Mouse (Mus musculus): ENCODE results near the gene Prkci.

The Prkci gene

DNA sequence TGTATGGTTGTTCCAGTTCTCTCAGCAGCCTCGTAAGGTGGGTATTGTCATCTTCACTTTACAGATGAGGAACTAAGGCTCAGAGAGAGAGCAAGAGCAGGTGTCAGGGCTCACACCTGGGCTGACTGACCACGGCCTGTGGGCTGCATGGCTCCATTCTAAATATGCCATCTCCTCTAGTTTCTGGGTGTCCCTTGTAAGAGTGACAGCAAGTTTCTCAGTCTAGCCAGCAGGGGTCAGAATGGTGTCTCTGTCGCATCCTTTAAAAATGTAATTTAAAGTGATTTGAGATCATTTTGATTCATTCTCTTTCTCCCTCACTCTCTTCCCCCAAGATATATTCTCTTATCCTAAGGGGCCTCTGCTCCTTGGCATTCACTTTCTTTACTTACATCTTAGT lies 51.7 kb downstream of the Prkci start:
- DNase-seq (ENCODE audit: low spot score) = no peak

GRCm38 (mm10) chr3:31049087-31049486 lies 53.5 kb downstream of the Prkci start:
- DNase-seq (ENCODE audit: low spot score) = no peak

DNA sequence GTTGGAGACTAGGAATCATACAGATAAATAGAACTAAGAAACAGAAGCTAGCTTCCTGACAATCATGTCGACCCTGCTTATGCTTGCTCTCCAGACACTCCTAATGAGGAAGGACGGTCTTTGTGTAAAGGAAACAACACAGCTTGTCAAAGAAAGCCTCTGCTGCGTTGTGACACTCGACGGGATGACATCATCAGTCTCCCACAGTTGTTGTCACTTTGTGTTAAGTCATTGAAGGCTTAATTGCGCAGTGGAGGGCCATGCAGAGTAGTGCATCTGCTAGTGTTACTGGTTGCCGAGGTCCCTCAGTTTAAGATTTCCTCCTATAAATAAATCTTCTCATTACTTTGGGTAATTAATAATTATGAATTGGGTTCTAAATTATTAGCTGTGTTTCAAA lies 54.8 kb downstream of the Prkci start:
- DNase-seq (ENCODE audit: low spot score) = no peak

DNA sequence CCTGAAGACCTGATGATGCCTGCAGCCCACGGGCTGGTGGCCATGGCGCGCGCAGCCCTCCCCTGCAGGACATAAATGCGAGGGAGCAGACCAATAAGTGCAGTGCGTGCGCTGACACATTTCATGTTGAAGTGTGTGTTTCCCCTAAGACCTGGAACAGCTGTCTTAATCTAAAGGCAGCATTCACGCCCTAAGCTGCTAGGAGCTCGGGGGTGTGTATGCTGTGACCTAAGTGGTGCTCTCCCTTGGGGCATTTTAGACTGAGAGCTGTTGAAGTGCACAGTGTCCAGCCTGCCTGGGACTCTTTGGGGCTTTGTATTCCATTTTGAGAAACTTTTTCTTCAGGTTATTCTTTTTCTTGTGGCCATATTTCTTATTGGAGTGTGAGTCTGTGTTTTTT lies 56.2 kb downstream of the Prkci start:
- DNase-seq (ENCODE audit: low spot score) = no peak

DNA sequence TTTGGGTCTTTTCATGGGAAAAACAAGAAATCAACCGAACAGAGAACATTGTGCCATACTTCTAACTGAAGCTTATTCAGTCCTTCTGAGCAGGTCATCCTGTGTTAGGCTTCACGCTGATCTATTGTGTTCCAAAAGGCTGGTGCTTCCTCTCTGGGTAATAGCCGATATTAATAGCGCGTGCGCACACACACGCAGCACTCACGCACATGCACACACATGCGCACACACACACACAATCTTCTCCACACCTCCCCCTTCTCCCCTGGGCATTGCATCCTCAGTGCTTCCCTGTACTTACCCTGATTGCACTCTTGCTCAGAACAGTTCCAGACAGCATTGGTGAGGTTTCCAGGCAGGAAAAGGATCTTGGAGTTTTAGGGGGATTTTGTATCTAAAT lies 57.6 kb downstream of the Prkci start:
- DNase-seq (ENCODE audit: low spot score) = no peak

DNA sequence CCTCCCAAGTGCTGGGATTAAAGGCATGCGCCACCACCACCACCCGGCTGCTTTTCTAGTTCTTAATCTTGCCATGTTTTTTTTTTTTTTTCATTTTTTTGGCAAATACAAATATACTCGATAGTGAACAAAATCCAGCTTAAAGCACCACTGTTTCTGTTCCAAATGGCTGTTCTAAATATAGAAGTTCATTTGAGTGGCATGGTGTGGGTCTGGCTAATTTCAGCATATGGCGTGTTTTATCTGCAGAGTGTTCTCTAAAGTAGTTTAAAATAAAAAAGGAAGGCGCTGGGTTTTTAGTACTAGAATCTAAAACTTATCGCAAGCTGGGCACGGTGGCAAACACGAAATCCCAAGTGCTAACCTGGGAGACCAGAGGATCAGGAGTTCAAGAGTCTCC lies 59.3 kb downstream of the Prkci start:
- DNase-seq (ENCODE audit: low spot score) = no peak

DNA sequence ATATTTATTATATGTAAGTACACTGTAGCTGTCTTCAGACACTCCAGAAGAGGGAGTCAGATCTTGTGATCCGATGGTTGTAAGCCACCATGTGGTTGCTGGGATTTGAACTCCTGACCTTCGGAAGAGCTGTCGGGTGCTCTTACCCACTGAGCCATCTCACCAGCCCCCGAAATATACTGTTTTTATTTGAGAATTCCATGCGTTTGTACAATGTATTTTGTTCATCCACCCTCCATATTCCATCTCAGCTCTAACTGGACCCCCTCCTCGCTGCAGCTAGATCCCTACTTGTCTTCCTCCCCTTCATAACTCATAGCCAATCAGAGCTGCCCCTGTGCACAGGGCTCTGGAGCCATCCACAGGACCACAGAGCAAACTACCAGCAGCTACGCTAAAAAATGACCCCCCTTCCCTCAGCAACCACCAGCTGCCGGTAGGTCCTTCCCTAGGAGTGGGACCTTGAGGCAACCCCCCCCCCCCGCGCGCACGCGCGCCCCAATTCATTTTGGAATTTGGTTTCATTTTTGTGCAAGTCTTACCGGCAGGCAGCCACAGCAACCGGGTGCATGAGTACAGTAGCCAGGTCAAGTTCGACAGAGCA lies 60.6 kb downstream of the Prkci start:
- peak; percentile 33 for DNase-seq (ENCODE audit: low spot score)

DNA sequence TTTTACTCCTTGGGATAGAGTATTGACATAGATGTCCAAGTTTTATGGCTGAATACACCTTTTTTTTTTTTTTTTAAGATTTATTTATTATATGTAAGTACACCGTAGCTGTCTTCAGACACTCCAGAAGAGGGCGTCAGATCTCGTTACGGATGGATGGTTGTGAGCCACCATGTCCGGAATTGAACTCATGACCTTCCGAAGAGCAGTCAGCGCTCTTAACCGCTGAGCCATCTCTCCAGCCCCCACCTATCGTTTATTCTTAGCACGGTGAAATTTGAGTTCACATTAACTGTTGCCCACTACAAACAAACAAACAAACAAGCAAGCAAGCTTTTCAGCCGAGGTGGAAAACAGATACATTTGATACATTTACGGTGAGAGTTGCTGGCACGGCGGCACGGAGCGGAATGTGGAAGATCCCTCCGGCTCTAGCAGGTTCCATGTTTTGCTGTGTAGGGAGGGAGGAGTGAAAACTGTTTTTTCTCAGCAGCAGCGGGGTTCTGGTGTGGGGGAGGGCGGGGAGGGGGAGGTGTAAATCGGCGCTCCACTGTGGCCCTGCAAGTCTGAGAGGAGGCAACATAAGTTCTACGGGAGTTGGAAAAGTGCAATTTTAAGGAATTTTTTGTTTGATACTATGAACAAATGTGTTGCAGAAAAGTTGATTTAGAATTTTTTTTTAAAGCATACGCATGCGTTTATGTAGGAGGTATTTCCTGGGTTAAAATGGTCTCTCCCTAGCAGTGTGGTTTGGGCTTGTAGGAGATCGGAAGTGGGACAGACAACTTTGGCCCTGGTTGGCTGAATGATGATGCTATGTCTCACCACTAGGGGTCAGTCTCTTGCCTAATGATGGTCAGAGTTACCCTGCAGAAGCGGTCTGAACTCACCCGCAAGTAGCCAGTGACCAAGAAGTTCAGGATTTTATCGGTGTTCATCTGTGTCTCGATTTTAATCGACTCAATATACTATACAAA lies 61.4 kb downstream of the Prkci start:
- peak; percentile 55 for DNase-seq (ENCODE audit: low spot score)

DNA sequence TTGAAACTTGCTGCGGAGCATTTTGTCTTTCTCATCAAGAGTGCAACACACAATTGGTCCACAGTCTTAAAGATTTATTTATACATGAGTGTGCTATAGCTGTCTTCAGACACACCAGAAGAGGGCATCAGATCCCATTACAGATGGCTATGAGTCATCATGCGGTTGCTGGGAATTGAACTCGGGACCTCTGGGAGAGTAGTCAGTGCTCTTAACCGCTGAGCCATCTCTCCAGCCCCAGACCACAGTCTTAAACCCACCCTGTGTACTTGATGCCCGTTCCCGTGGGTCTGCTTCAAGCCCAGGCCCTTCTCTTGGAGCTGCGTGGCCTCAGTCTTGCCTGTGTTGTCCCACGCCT lies 65.2 kb downstream of the Prkci start:
- no peak for DNase-seq (ENCODE audit: low spot score)

- no peak for DNase-seq (ENCODE audit: low spot score)
These were observed 65.7 kb downstream of the Prkci start for GRCm38 (mm10) chr3:31061103-31061785.

DNA sequence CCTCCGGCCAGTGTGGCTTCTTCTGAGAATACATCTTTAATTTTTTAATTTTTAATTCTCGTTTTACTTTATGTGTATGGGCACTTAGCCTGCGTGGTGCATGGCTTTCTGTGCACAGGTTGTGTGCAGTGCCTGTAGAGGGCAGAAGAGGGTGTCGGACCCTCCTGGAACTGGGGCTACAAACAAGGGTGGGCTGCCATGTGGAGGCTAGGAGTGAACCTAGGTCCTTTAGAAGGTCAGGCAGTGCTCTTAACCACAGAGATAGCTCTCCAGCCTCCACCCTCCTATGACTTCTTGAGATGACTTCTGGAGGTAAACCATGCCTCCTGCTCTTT lies 66.2 kb downstream of the Prkci start:
- DNase-seq (ENCODE audit: low spot score) = peak; percentile 5

- DNase-seq (ENCODE audit: low spot score) = no peak
These were observed 66.8 kb downstream of the Prkci start for GRCm38 (mm10) chr3:31062325-31062724.

DNA sequence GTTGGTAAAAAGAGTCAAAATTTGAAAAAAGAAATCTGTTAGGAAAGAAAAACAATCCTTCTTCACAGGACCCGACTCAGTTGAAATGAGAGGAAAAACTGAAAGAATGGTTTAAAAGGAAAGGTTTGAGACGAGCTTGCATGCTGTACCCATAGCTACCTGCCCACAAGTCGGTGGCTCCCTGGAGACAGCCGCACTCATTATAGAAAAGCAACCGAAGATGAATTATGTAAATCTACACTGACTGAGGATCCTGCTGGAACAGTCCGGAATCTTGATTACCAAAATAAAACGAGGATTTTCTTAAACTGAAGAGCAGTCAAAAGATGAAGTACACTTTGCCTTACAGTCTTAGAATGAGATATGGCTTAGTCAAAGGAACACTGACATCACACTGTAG lies 72.9 kb downstream of the Prkci start:
- no peak for DNase-seq (ENCODE audit: low spot score)

DNA sequence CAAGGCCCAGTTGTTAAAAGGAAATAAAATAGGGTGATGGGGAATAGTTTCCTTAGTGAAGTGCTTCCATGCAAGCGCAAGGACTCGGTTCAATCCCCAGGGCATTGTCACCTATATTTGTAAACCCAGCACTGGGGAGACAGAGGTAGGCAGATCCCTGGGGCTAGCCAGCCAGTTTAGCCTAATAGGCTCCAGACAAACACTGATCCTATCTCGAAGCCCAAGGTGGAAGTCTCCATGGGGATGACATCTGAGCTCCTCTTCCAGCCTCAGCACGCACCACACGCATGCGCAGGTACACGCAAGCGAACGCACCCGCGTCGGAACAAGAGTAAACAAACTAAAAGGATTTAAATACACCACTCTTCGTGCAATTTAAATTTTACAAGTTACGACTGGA lies 76.3 kb downstream of the Prkci start:
- DNase-seq (ENCODE audit: low spot score) = no peak

DNA sequence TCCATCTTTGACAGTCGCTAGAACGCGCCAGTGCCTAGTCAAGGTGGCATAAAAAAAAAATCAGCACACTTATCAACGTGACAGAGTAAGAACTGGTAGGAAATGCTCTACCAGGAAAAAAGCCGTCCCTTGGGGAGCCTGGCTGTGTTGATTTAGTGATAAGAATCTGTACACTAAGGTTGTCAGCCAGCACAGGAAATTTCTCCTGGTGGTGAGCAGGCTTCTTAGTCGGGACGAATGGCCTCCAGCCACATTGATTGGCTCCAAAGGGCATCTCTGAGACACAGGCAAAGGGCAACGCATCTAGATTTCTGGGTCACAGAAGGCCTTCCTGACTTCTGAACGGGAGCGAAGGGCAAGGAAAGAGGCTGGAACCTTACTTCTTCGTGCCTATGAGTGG lies 80.3 kb downstream of the Prkci start:
- no peak for DNase-seq (ENCODE audit: low spot score)

GRCm38 (mm10) chr3:31077068-31077703 lies 81.6 kb downstream of the Prkci start:
- no peak for DNase-seq (ENCODE audit: low spot score)

DNA sequence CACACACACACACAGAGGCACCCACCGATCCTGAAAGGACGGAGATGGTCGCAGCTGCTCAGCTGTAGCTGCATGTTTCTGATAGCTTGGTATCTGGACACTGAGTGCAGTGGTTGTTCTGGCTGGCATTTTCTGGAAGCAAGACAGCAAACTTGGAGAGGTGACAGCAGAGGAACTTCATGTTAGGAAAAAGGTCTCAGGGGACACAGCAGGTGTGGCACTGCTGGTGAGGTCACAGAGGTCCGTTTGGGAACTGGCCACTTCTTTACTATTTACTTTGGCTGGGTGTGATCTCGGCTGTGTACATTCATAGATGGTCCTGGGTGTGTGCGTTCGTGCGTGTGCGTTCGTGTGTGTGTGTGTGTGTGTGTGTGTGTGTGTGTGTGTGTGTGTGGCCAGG lies 83.9 kb downstream of the Prkci start:
- no peak for DNase-seq (ENCODE audit: low spot score)

DNA sequence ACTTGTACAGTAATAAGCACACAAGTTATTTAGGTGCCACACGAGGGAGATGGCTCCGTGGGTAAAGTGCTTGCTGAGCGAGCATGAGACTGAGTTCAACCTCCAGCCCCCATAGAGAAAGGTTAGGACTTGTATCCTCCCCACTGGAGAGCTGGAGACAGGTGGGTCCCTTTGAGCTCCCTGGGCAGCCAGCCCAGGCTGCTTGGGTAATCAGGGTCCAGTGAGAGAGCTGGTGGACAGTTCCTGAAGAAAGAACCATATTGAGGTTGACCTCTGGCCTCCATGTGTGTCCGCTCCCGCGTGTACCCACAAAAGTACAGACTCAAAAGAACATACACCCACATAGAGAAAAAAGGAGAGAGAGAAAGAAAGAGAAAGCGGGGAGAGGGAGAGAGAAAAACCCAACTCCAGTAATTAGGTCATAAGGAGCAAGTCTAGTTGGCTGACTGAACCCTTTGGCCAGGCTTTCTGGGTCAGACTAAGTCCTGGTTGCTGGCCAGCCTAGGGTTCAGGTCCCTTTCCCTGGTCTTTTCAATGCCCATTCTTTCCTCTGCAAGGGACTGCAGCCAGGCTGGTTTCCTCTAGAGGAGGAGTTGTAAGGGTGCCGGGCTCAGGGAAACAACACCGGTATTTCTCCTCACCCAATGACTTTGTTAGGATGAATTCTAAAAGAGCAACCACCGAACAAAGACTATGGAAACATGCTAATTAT lies 85.4 kb downstream of the Prkci start:
- no peak for DNase-seq (ENCODE audit: low spot score)

- DNase-seq (ENCODE audit: low spot score) = no peak
These were observed 87.4 kb downstream of the Prkci start for GRCm38 (mm10) chr3:31082838-31083506.

DNA sequence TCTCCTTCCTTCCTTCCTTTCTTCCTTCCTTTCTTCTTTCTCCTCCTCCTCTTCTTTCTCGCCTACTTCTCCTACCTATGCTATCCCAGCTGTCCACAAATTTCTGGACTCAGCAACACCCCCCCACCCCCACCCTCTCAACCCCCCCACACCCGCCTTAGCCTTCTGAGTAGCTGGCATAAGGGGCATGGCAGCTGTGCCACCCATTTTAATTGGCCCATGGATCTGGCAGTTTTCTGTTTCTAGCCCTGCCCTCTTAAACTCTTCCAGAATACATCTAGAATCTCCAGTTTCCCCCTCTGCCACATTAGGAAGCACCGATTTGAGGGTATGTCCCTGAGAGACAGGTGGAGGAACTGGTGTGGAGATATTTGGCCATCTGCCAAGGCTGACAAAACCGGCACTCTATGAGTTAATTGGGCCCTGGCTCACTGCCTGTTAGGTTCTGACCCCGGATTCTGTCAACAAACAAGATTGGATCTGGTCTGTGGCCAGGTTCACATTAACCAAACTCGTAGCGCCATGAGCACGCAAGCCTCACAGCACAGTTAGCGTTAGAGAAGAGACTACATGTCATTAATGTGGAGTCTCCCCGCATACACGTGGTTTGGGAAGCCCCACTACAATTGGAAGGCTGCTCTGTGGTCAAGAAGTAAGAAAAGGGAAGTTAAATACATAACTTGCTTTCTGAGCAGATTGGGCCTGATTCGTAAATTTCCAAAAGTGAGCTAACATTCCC lies 88.1 kb downstream of the Prkci start:
- peak; percentile 19 for DNase-seq (ENCODE audit: low spot score)

DNA sequence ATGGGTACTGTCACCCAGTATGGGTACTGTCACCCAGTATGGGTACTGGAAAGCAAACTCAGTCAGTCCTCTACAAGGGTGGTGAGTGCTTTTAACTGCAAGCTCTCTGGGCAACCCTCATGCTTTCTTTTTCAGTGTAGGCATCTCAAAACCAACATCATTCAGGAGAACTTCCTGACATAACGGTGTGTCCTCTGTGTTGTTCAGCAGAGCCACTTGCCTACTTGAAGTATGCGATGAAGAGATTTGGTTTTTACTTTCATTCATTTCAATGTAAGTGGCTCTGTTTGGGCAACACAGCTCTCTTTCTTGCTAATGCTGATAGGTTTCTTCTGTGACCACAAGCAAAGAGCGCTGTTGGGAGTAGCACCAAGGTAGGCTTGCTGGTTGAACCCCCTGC lies 89.5 kb downstream of the Prkci start:
- no peak for DNase-seq (ENCODE audit: low spot score)
